In genomic region chr9:3027200-3027599, GRCm38 (mm10) we compare ENCODE assay signal across 11 mouse cellular contexts. TPM values are rescaled to one million over a fixed set of nuclear protein-coding genes. Genes with fewer than 3 reads are reported as not detected.
DNase-seq lines count a peak whose midpoint lies in the region; ATAC-seq lines count a peak whose summit lies in the region.
"Not testable (repeated sequence)": the region's sequence is repeated elsewhere in the genome, so short reads cannot be mapped to it uniquely, and the experiment has no call there.
"Had no signal": no experiment of that assay in that cellular context is flagged by ENCODE, and none has a peak within 500 bp of the region (broad histone marks: within the 10 kb centered on the region; RNA-seq: fewer than 3 reads in every experiment).

No protein-coding gene starts in this region.

- H3K4me2 ChIP-seq in hindbrain, embryonic 11.5 days (replicated peaks; ENCODE audit: low read depth, low read length), result not testable (repeated sequence)

- H3K4me3 ChIP-seq in hindbrain, embryonic 11.5 days (ENCODE audit: low read depth, low read length); limb, embryonic 10.5 days; midbrain, embryonic 10.5 days: not testable (repeated sequence)

- not testable (repeated sequence) for H3K9me3 ChIP-seq in hindbrain, embryonic 11.5 days (ENCODE audit: control insufficient read depth, low read length); limb, embryonic 10.5 days (replicated peaks); midbrain, embryonic 10.5 days (replicated peaks)

- WGBS in hindbrain, embryonic 11.5 days, result 76% methylated on average over 9 of the region's 9 CpGs
- WGBS in limb, embryonic 10.5 days, result 73% methylated on average over 9 of the region's 9 CpGs
- WGBS in midbrain, embryonic 10.5 days, result 69% methylated on average over 9 of the region's 9 CpGs

- peak; percentile 67 for DNase-seq in MN1 (ENCODE audit: low spot score)
- DNase-seq in c-Kit-positive CD71-positive TER-119-positive erythroid progenitor cells, embryonic 14.5 days (ENCODE audit: low spot score), result peak; percentile 60
- peak; percentile 42 for DNase-seq in fat pad, adult 2 months (ENCODE audit: extremely low read depth, low read depth, low spot score)
- peak; percentile 71 for DNase-seq in hindbrain, embryonic 11.5 days (ENCODE audit: low spot score)
- DNase-seq in limb, embryonic 10.5 days (ENCODE audit: low spot score), result peak; percentile 37
- DNase-seq in midbrain, embryonic 10.5 days (ENCODE audit: low spot score), result peak; percentile 68
- DNase-seq in retina, postnatal 1 day, result peak; percentile 73

- H3K27me3 ChIP-seq in hindbrain, embryonic 11.5 days (ENCODE audit: control insufficient read depth, insufficient read depth, low read length); limb, embryonic 10.5 days (ENCODE audit: low read depth, poor library complexity, severe bottlenecking); midbrain, embryonic 10.5 days (ENCODE audit: low read depth, poor library complexity, severe bottlenecking): not testable (repeated sequence)

- not testable (repeated sequence) for H3K27ac ChIP-seq in hindbrain, embryonic 11.5 days (ENCODE audit: low read depth, low read length); limb, embryonic 10.5 days; midbrain, embryonic 10.5 days (replicated peaks)

- not testable (repeated sequence) for H3K36me3 ChIP-seq in hindbrain, embryonic 11.5 days (ENCODE audit: control insufficient read depth, insufficient read depth, low read length); limb, embryonic 10.5 days; midbrain, embryonic 10.5 days

- H3K4me1 ChIP-seq in hindbrain, embryonic 11.5 days (replicated peaks; ENCODE audit: control insufficient read depth, insufficient read depth, low read length); limb, embryonic 10.5 days; midbrain, embryonic 10.5 days: not testable (repeated sequence)

- ATAC-seq in hindbrain, embryonic 11.5 days (ENCODE audit: low FRiP score), result 0 out of 2 replicates have a peak, but pooled peaks have one; percentile 20

- not testable (repeated sequence) for H3K9ac ChIP-seq in hindbrain, embryonic 11.5 days (ENCODE audit: low read depth, low read length)

RNA-seq across cellular contexts. Expression of gene Gm10717, which starts 2.0 kb away (rescaled TPM):
- polyA plus RNA-seq in hindbrain, embryonic 11.5 days (2014; fragmentation: Nextera tagmentation; extraction: Ambion mirVana), result 0.88 and 1.1 TPM in 2 replicates
- not detected in 2 replicates for polyA plus RNA-seq in limb, embryonic 10.5 days (2016; fragmentation: Nextera tagmentation; extraction: Ambion mirVana)
- polyA plus RNA-seq in midbrain, embryonic 10.5 days (2016; fragmentation: Nextera tagmentation; extraction: Ambion mirVana), result 0.40 TPM in 1 of 2 replicates, not detected in the other
- polyA plus RNA-seq: heart, adult 2 months; kidney, embryonic 14.5 days had no signal

RNA-seq across cellular contexts. Expression of gene Gm10718, which starts 3.9 kb away (rescaled TPM):
- 0.75 and 1.2 TPM in 2 replicates for polyA plus RNA-seq in hindbrain, embryonic 11.5 days (2014; fragmentation: Nextera tagmentation; extraction: Ambion mirVana)
- polyA plus RNA-seq in limb, embryonic 10.5 days (2016; fragmentation: Nextera tagmentation; extraction: Ambion mirVana), result not detected in 2 replicates
- not detected in 2 replicates for polyA plus RNA-seq in midbrain, embryonic 10.5 days (2016; fragmentation: Nextera tagmentation; extraction: Ambion mirVana)
- polyA plus RNA-seq: heart, adult 2 months; kidney, embryonic 14.5 days had no signal

RNA-seq across cellular contexts. Expression of gene Gm17535, which starts 7.2 kb away (rescaled TPM):
- polyA plus RNA-seq in hindbrain, embryonic 11.5 days (2014; fragmentation: Nextera tagmentation; extraction: Ambion mirVana), result not detected in 2 replicates
- polyA plus RNA-seq in limb, embryonic 10.5 days (2016; fragmentation: Nextera tagmentation; extraction: Ambion mirVana), result not detected in 2 replicates
- polyA plus RNA-seq in midbrain, embryonic 10.5 days (2016; fragmentation: Nextera tagmentation; extraction: Ambion mirVana), result not detected in 2 replicates
- polyA plus RNA-seq: heart, adult 2 months; kidney, embryonic 14.5 days; lung, embryonic 15.5 days; midbrain, embryonic 12.5 days had no signal

RNA-seq across cellular contexts. Expression of gene Gm10715, which starts 9.5 kb away (rescaled TPM):
- not detected in 2 replicates for polyA plus RNA-seq in hindbrain, embryonic 11.5 days (2014; fragmentation: Nextera tagmentation; extraction: Ambion mirVana)
- polyA plus RNA-seq in limb, embryonic 10.5 days (2016; fragmentation: Nextera tagmentation; extraction: Ambion mirVana), result not detected in 2 replicates
- polyA plus RNA-seq in midbrain, embryonic 10.5 days (2016; fragmentation: Nextera tagmentation; extraction: Ambion mirVana), result not detected in 2 replicates
- polyA plus RNA-seq: heart, adult 2 months; kidney, embryonic 14.5 days; lung, embryonic 15.5 days; midbrain, embryonic 12.5 days had no signal

RNA-seq across cellular contexts. Expression of gene Gm10719, which starts 10.0 kb away (rescaled TPM):
- not detected in 2 replicates for polyA plus RNA-seq in hindbrain, embryonic 11.5 days (2014; fragmentation: Nextera tagmentation; extraction: Ambion mirVana)
- polyA plus RNA-seq in limb, embryonic 10.5 days (2016; fragmentation: Nextera tagmentation; extraction: Ambion mirVana), result not detected in 2 replicates
- polyA plus RNA-seq in midbrain, embryonic 10.5 days (2016; fragmentation: Nextera tagmentation; extraction: Ambion mirVana), result not detected in 2 replicates
- polyA plus RNA-seq: heart, adult 2 months; kidney, embryonic 14.5 days; lung, embryonic 15.5 days had no signal
